Mouse (Mus musculus): ENCODE results near the gene Cort. TPM values are rescaled to one million over a fixed set of nuclear protein-coding genes. Genes with fewer than 3 reads are reported as not detected.

The Cort gene
- polyA plus RNA-seq, 1 experiment = not detected

GRCm38 (mm10) chr4:149159203-149159602 is 32.6 kb upstream of the Cort start:
- H3K27ac ChIP-seq (ENCODE audit: insufficient read depth, low read depth, low read length) = no peak overlapping the region
- 94% methylated on average over 2 of the region's 2 CpGs for WGBS
- TF ChIP-seq POLR2A (IDR thresholded peaks at IDR 0.05; ENCODE audit: low read depth, low read length) (no peak), CTCF (IDR thresholded peaks at IDR 0.05; ENCODE audit: extremely low read depth, insufficient read length, insufficient replicate concordance, low read depth, low read length) (no peak)
- no peaks in the 10 kb centered on the region for H3K4me1 ChIP-seq (ENCODE audit: control insufficient read depth, insufficient read depth, insufficient read length, low read length)
- H3K36me3 ChIP-seq (ENCODE audit: control insufficient read depth, insufficient read depth, low read length) = peaks cover 82% of the 10 kb centered on the region
- no peak overlapping the region for H3K4me3 ChIP-seq (ENCODE audit: low read depth, low read length)
- no peaks in the 10 kb centered on the region for H3K27me3 ChIP-seq (ENCODE audit: control insufficient read depth, insufficient read depth, low read length)

- H3K4me3 ChIP-seq (ENCODE audit: low read depth, low read length) = no peak overlapping the region
- 54% methylated on average over 8 of the region's 8 CpGs for WGBS
- peaks cover 87% of the 10 kb centered on the region for H3K36me3 ChIP-seq (ENCODE audit: control insufficient read depth, insufficient read depth, low read length)
- H3K27me3 ChIP-seq (ENCODE audit: control insufficient read depth, insufficient read depth, low read length) = no peaks in the 10 kb centered on the region
- no peak for TF ChIP-seq POLR2A (IDR thresholded peaks at IDR 0.05; ENCODE audit: low read depth, low read length)
- no peak for TF ChIP-seq CTCF (IDR thresholded peaks at IDR 0.05; ENCODE audit: extremely low read depth, insufficient read length, insufficient replicate concordance, low read depth, low read length)
- H3K27ac ChIP-seq (ENCODE audit: insufficient read depth, low read depth, low read length) = no peak overlapping the region
- H3K4me1 ChIP-seq (ENCODE audit: control insufficient read depth, insufficient read depth, insufficient read length, low read length) = no peaks in the 10 kb centered on the region
Observed at GRCm38 (mm10) chr4:149157415-149157973, 30.9 kb upstream of the Cort start.

- H3K36me3 ChIP-seq (ENCODE audit: control insufficient read depth, insufficient read depth, low read length) = peaks cover 91% of the 10 kb centered on the region
- H3K27me3 ChIP-seq (ENCODE audit: control insufficient read depth, insufficient read depth, low read length) = no peaks in the 10 kb centered on the region
- TF ChIP-seq POLR2A (IDR thresholded peaks at IDR 0.05; ENCODE audit: low read depth, low read length) (no peak), CTCF (IDR thresholded peaks at IDR 0.05; ENCODE audit: extremely low read depth, insufficient read length, insufficient replicate concordance, low read depth, low read length) (no peak)
- H3K4me1 ChIP-seq (ENCODE audit: control insufficient read depth, insufficient read depth, insufficient read length, low read length) = no peaks in the 10 kb centered on the region
- no peak overlapping the region for H3K27ac ChIP-seq (ENCODE audit: insufficient read depth, low read depth, low read length)
- WGBS = 87% methylated on average over 6 of the region's 6 CpGs
- no peak overlapping the region for H3K4me3 ChIP-seq (ENCODE audit: low read depth, low read length)
Observed at GRCm38 (mm10) chr4:149155711-149156110, 29.1 kb upstream of the Cort start.

GRCm38 (mm10) chr4:149154859-149155258 is 28.3 kb upstream of the Cort start:
- Histone ChIP-seq H3K27me3 (ENCODE audit: control insufficient read depth, insufficient read depth, low read length) (no peaks in the 10 kb centered on the region), H3K27ac (ENCODE audit: insufficient read depth, low read depth, low read length) (no peak overlapping the region), H3K4me1 (ENCODE audit: control insufficient read depth, insufficient read depth, insufficient read length, low read length) (no peaks in the 10 kb centered on the region), H3K36me3 (ENCODE audit: control insufficient read depth, insufficient read depth, low read length) (peaks cover 91% of the 10 kb centered on the region), H3K4me3 (ENCODE audit: low read depth, low read length) (no peak overlapping the region)
- WGBS = 99% methylated on average over 7 of the region's 7 CpGs
- TF ChIP-seq CTCF (IDR thresholded peaks at IDR 0.05; ENCODE audit: extremely low read depth, insufficient read length, insufficient replicate concordance, low read depth, low read length) (no peak), POLR2A (IDR thresholded peaks at IDR 0.05; ENCODE audit: low read depth, low read length) (no peak)

GRCm38 (mm10) chr4:149150721-149151120 is 24.2 kb upstream of the Cort start:
- Histone ChIP-seq H3K27me3 (ENCODE audit: control insufficient read depth, insufficient read depth, low read length) (no peaks in the 10 kb centered on the region), H3K36me3 (ENCODE audit: control insufficient read depth, insufficient read depth, low read length) (peaks cover 61% of the 10 kb centered on the region), H3K4me3 (ENCODE audit: low read depth, low read length) (no peak overlapping the region), H3K4me1 (ENCODE audit: control insufficient read depth, insufficient read depth, insufficient read length, low read length) (no peaks in the 10 kb centered on the region), H3K27ac (ENCODE audit: insufficient read depth, low read depth, low read length) (no peak overlapping the region)
- TF ChIP-seq CTCF (IDR thresholded peaks at IDR 0.05; ENCODE audit: extremely low read depth, insufficient read length, insufficient replicate concordance, low read depth, low read length) = no peak
- TF ChIP-seq POLR2A (IDR thresholded peaks at IDR 0.05; ENCODE audit: low read depth, low read length) = no peak
- 92% methylated on average over 11 of the region's 11 CpGs for WGBS

GRCm38 (mm10) chr4:149150256-149150655 is 23.7 kb upstream of the Cort start:
- Histone ChIP-seq H3K27ac (ENCODE audit: insufficient read depth, low read depth, low read length) (no peak overlapping the region), H3K4me1 (ENCODE audit: control insufficient read depth, insufficient read depth, insufficient read length, low read length) (no peaks in the 10 kb centered on the region), H3K27me3 (ENCODE audit: control insufficient read depth, insufficient read depth, low read length) (no peaks in the 10 kb centered on the region), H3K36me3 (ENCODE audit: control insufficient read depth, insufficient read depth, low read length) (peaks cover 59% of the 10 kb centered on the region), H3K4me3 (ENCODE audit: low read depth, low read length) (no peak overlapping the region)
- 86% methylated on average over 11 of the region's 11 CpGs for WGBS
- no peak for TF ChIP-seq POLR2A (IDR thresholded peaks at IDR 0.05; ENCODE audit: low read depth, low read length)
- TF ChIP-seq CTCF (IDR thresholded peaks at IDR 0.05; ENCODE audit: extremely low read depth, insufficient read length, insufficient replicate concordance, low read depth, low read length) = no peak

- peaks cover 53% of the 10 kb centered on the region for H3K36me3 ChIP-seq (ENCODE audit: control insufficient read depth, insufficient read depth, low read length)
- H3K27me3 ChIP-seq (ENCODE audit: control insufficient read depth, insufficient read depth, low read length) = no peaks in the 10 kb centered on the region
- H3K27ac ChIP-seq (ENCODE audit: insufficient read depth, low read depth, low read length) = no peak overlapping the region
- 66% methylated on average over 7 of the region's 7 CpGs for WGBS
- TF ChIP-seq CTCF (IDR thresholded peaks at IDR 0.05; ENCODE audit: extremely low read depth, insufficient read length, insufficient replicate concordance, low read depth, low read length) (no peak), POLR2A (IDR thresholded peaks at IDR 0.05; ENCODE audit: low read depth, low read length) (no peak)
- no peaks in the 10 kb centered on the region for H3K4me1 ChIP-seq (ENCODE audit: control insufficient read depth, insufficient read depth, insufficient read length, low read length)
- H3K4me3 ChIP-seq (ENCODE audit: low read depth, low read length) = no peak overlapping the region
Observed at GRCm38 (mm10) chr4:149149611-149150010, 23.0 kb upstream of the Cort start.
